Mouse (Mus musculus): Measurements from ENCODE around the gene Eras. TPM values are rescaled to one million over a fixed set of nuclear protein-coding genes. Genes with fewer than 3 reads are reported as not detected.

The Eras gene
- polyA plus RNA-seq, 1 experiment from 2014 or later, result not detected

GRCm38 (mm10) chrX:7898211-7898610 is 30.2 kb downstream of the Eras start:
- 0 out of 2 replicates have a peak overlapping the region, but pooled peaks have one; percentile 17 for H3K27ac ChIP-seq (ENCODE audit: low read length)
- ATAC-seq (ENCODE audit: low read depth), result no peak
- peak overlapping the region; percentile 48 for H3K9ac ChIP-seq (ENCODE audit: low read length)

GRCm38 (mm10) chrX:7883841-7884567 is 44.4 kb downstream of the Eras start, which contains the start of gene Slc35a2:
Gene Slc35a2 (plus strand): TSS chrX:7884028.
- Histone ChIP-seq H3K4me3 (ENCODE audit: low read length) (peak within 1 kb of the TSS; percentile 68), H3K36me3 (ENCODE audit: control insufficient read depth, insufficient read depth, low read length) (no peaks in the 10 kb centered on the region; the same call in 1 of the 2 replicates), H3K9ac (ENCODE audit: low read length) (peak within 1 kb of the TSS; percentile 55), H3K9me3 (ENCODE audit: control insufficient read depth, low read length) (no peaks in the 10 kb centered on the region), H3K4me2 (ENCODE audit: low read depth, low read length) (peak within 1 kb of the TSS; percentile 44), H3K27me3 (ENCODE audit: control insufficient read depth, insufficient read depth, low read depth, low read length) (no peaks in the 10 kb centered on the region), H3K27ac (ENCODE audit: low read length) (peak within 1 kb of the TSS; percentile 76), H3K4me1 (replicated peaks; ENCODE audit: control insufficient read depth, insufficient read depth, low read length) (no peaks in the 10 kb centered on the region)
- WGBS, result 17% methylated on average over 47 of the region's 49 CpGs
- ATAC-seq (ENCODE audit: low read depth), result peak; percentile 95

More at GRCm38 (mm10) chrX:7898211-7898610, 30.2 kb downstream of the Eras start:
- Histone ChIP-seq H3K4me2 (ENCODE audit: low read depth, low read length) (peak overlapping the region; percentile 64), H3K9me3 (ENCODE audit: control insufficient read depth, low read length) (no peaks in the 10 kb centered on the region), H3K36me3 (ENCODE audit: control insufficient read depth, insufficient read depth, low read length) (0 out of 2 replicates have a peak, but pooled peaks cover 4% of the 10 kb centered on the region), H3K4me3 (ENCODE audit: low read length) (peak overlapping the region; percentile 68), H3K27me3 (ENCODE audit: control insufficient read depth, insufficient read depth, low read depth, low read length) (no peaks in the 10 kb centered on the region), H3K4me1 (replicated peaks; ENCODE audit: control insufficient read depth, insufficient read depth, low read length) (peaks cover 7% of the 10 kb centered on the region; the same call in 1 of the 2 replicates)
- 28% methylated on average over 13 of the region's 13 CpGs for WGBS

- Histone ChIP-seq H3K36me3 (ENCODE audit: control insufficient read depth, insufficient read depth, low read length) (no peaks in the 10 kb centered on the region), H3K4me2 (ENCODE audit: low read depth, low read length) (peak overlapping the region; percentile 39), H3K27ac (ENCODE audit: low read length) (no peak overlapping the region), H3K4me1 (replicated peaks; ENCODE audit: control insufficient read depth, insufficient read depth, low read length) (no peaks in the 10 kb centered on the region), H3K9ac (ENCODE audit: low read length) (no peak overlapping the region), H3K9me3 (ENCODE audit: control insufficient read depth, low read length) (no peaks in the 10 kb centered on the region), H3K4me3 (ENCODE audit: low read length) (no peak overlapping the region), H3K27me3 (ENCODE audit: control insufficient read depth, insufficient read depth, low read depth, low read length) (no peaks in the 10 kb centered on the region)
- 15% methylated on average over 11 of the region's 11 CpGs for WGBS
- ATAC-seq (ENCODE audit: low read depth), result peak; percentile 23; the same call in 1 of the 2 replicates
Measured at GRCm38 (mm10) chrX:7879819-7880218, 48.6 kb downstream of the Eras start.

- peak; percentile 24 for ATAC-seq (ENCODE audit: low read depth)
- Histone ChIP-seq H3K36me3 (ENCODE audit: control insufficient read depth, insufficient read depth, low read length) (no peaks in the 10 kb centered on the region), H3K4me2 (ENCODE audit: low read depth, low read length) (peak overlapping the region; percentile 83), H3K9ac (ENCODE audit: low read length) (peak overlapping the region; percentile 66), H3K27ac (ENCODE audit: low read length) (no peak overlapping the region), H3K27me3 (ENCODE audit: control insufficient read depth, insufficient read depth, low read depth, low read length) (no peaks in the 10 kb centered on the region), H3K4me3 (ENCODE audit: low read length) (peak overlapping the region; percentile 55), H3K9me3 (ENCODE audit: control insufficient read depth, low read length) (no peaks in the 10 kb centered on the region), H3K4me1 (replicated peaks; ENCODE audit: control insufficient read depth, insufficient read depth, low read length) (no peaks in the 10 kb centered on the region)
- WGBS, result 6% methylated on average over 21 of the region's 21 CpGs
Measured at GRCm38 (mm10) chrX:7878495-7878894, 49.9 kb downstream of the Eras start.

GRCm38 (mm10) chrX:7878007-7878419 is 50.4 kb downstream of the Eras start, which contains the start of gene Pim2:
Gene Pim2 (plus strand): TSS chrX:7878262.
- no peaks in the 10 kb centered on the region for H3K36me3 ChIP-seq (ENCODE audit: control insufficient read depth, insufficient read depth, low read length)
- H3K4me2 ChIP-seq (ENCODE audit: low read depth, low read length), result peak within 1 kb of the TSS; percentile 83
- H3K27ac ChIP-seq (ENCODE audit: low read length), result no peak within 1 kb of the TSS
- H3K4me3 ChIP-seq (ENCODE audit: low read length), result peak within 1 kb of the TSS; percentile 55
- WGBS, result 12% methylated on average over 31 of the region's 38 CpGs
- no peaks in the 10 kb centered on the region for H3K4me1 ChIP-seq (replicated peaks; ENCODE audit: control insufficient read depth, insufficient read depth, low read length)
- H3K9me3 ChIP-seq (ENCODE audit: control insufficient read depth, low read length), result no peaks in the 10 kb centered on the region
- H3K27me3 ChIP-seq (ENCODE audit: control insufficient read depth, insufficient read depth, low read depth, low read length), result no peaks in the 10 kb centered on the region
- H3K9ac ChIP-seq (ENCODE audit: low read length), result peak within 1 kb of the TSS; percentile 66
- ATAC-seq (ENCODE audit: low read depth), result peak; percentile 89

Other genes starting within 250 kb of the Eras start
- gene Magix, start 247.4 kb downstream of the Eras start, polyA plus RNA-seq (2015; fragmentation: Nextera tagmentation; extraction: Ambion mirVana), result 0.38 and 0.45 TPM in 2 replicates
- gene Gpkow, start 231.5 kb downstream of the Eras start, polyA plus RNA-seq (2015; fragmentation: Nextera tagmentation; extraction: Ambion mirVana), result 51.6 and 51.8 TPM in 2 replicates
- 102 and 122 TPM in 2 replicates for gene Wdr45, start 214.3 kb downstream of the Eras start, polyA plus RNA-seq (2015; fragmentation: Nextera tagmentation; extraction: Ambion mirVana)
- gene Gm45208, start 206.4 kb downstream of the Eras start, polyA plus RNA-seq (2015; fragmentation: Nextera tagmentation; extraction: Ambion mirVana), result 0.72 and 1.7 TPM in 2 replicates
- gene Praf2, start 200.2 kb downstream of the Eras start, polyA plus RNA-seq (2015; fragmentation: Nextera tagmentation; extraction: Ambion mirVana), result 54.7 and 60.6 TPM in 2 replicates
- gene Ccdc120, start 177.7 kb downstream of the Eras start, polyA plus RNA-seq (2015; fragmentation: Nextera tagmentation; extraction: Ambion mirVana), result 25.1 and 27.0 TPM in 2 replicates
- 27.1 and 28.0 TPM in 2 replicates for gene Tfe3, start 166.0 kb downstream of the Eras start, polyA plus RNA-seq (2015; fragmentation: Nextera tagmentation; extraction: Ambion mirVana)
- 41.9 and 44.0 TPM in 2 replicates for gene Gripap1, start 138.8 kb downstream of the Eras start, polyA plus RNA-seq (2015; fragmentation: Nextera tagmentation; extraction: Ambion mirVana)
- 1.1 TPM in 2 replicates for gene Kcnd1, start 106.3 kb downstream of the Eras start, polyA plus RNA-seq (2015; fragmentation: Nextera tagmentation; extraction: Ambion mirVana)
- gene Otud5, start 87.2 kb downstream of the Eras start, polyA plus RNA-seq (2015; fragmentation: Nextera tagmentation; extraction: Ambion mirVana), result 33.8 and 36.7 TPM in 2 replicates
- gene Pim2, start 50.3 kb downstream of the Eras start, polyA plus RNA-seq (2015; fragmentation: Nextera tagmentation; extraction: Ambion mirVana), result 11.4 and 15.0 TPM in 2 replicates
- 40.9 and 42.7 TPM in 2 replicates for gene Slc35a2, start 44.6 kb downstream of the Eras start, polyA plus RNA-seq (2015; fragmentation: Nextera tagmentation; extraction: Ambion mirVana)
- 106 and 119 TPM in 2 replicates for gene Pqbp1, start 29.3 kb downstream of the Eras start, polyA plus RNA-seq (2015; fragmentation: Nextera tagmentation; extraction: Ambion mirVana)
- gene Timm17b, start 29.2 kb downstream of the Eras start, polyA plus RNA-seq (2015; fragmentation: Nextera tagmentation; extraction: Ambion mirVana), result 156 and 157 TPM in 2 replicates
- gene Gm10491, start 20.8 kb downstream of the Eras start, polyA plus RNA-seq (2015; fragmentation: Nextera tagmentation; extraction: Ambion mirVana), result not detected in 2 replicates
- gene Gm10490, start 19.1 kb downstream of the Eras start, polyA plus RNA-seq (2015; fragmentation: Nextera tagmentation; extraction: Ambion mirVana), result not detected in 2 replicates
- gene Pcsk1n, start 8.8 kb downstream of the Eras start, polyA plus RNA-seq (2015; fragmentation: Nextera tagmentation; extraction: Ambion mirVana), result 0.94 and 1.3 TPM in 2 replicates
- 25.0 and 26.5 TPM in 2 replicates for gene Hdac6, start 19.3 kb upstream of the Eras start, polyA plus RNA-seq (2015; fragmentation: Nextera tagmentation; extraction: Ambion mirVana)
- gene Gata1, start 49.5 kb upstream of the Eras start, polyA plus RNA-seq (2015; fragmentation: Nextera tagmentation; extraction: Ambion mirVana), result 1.1 and 2.8 TPM in 2 replicates
- not detected in 2 replicates for gene Glod5, start 89.9 kb upstream of the Eras start, polyA plus RNA-seq (2015; fragmentation: Nextera tagmentation; extraction: Ambion mirVana)
- gene Suv39h1, start 146.2 kb upstream of the Eras start, polyA plus RNA-seq (2015; fragmentation: Nextera tagmentation; extraction: Ambion mirVana), result 56.0 and 63.6 TPM in 2 replicates
- 0.70 and 0.79 TPM in 2 replicates for gene Was, start 161.9 kb upstream of the Eras start, polyA plus RNA-seq (2015; fragmentation: Nextera tagmentation; extraction: Ambion mirVana)
- gene Wdr13, start 204.3 kb upstream of the Eras start, polyA plus RNA-seq (2015; fragmentation: Nextera tagmentation; extraction: Ambion mirVana), result 25.4 and 26.0 TPM in 2 replicates
- gene Rbm3, start 217.3 kb upstream of the Eras start, polyA plus RNA-seq (2015; fragmentation: Nextera tagmentation; extraction: Ambion mirVana), result 464 and 486 TPM in 2 replicates
- gene Tbc1d25, start 247.6 kb upstream of the Eras start, polyA plus RNA-seq (2015; fragmentation: Nextera tagmentation; extraction: Ambion mirVana), result 13.0 and 14.2 TPM in 2 replicates

All from lung, embryonic 16.5 days (tissue).